Mouse (Mus musculus) thymus, adult 2 months (tissue): Measurements from ENCODE around the gene Akt3.

Source experiments
- CTCF ChIP-seq: fragments of 200-500 bp; IDR thresholded peaks from 2 replicates; pipeline ENCODE4 v1.5.1; 2012; ENCODE audit warnings: mild to moderate bottlenecking, control low read depth, low read length, moderate library complexity, borderline replicate concordance; ENCODE audit not compliant: control insufficient read depth, poor library complexity, insufficient read depth; ENCODE audit errors: extremely low read depth
- POLR2A ChIP-seq: fragments of 200-500 bp; IDR thresholded peaks from 2 replicates; pipeline ENCODE4 v1.6.1; 2012; ENCODE audit warnings: mild to moderate bottlenecking, low read length, control low read depth, moderate library complexity; ENCODE audit not compliant: control insufficient read depth, poor library complexity, insufficient read depth; ENCODE audit errors: extremely low read depth

DNA sequence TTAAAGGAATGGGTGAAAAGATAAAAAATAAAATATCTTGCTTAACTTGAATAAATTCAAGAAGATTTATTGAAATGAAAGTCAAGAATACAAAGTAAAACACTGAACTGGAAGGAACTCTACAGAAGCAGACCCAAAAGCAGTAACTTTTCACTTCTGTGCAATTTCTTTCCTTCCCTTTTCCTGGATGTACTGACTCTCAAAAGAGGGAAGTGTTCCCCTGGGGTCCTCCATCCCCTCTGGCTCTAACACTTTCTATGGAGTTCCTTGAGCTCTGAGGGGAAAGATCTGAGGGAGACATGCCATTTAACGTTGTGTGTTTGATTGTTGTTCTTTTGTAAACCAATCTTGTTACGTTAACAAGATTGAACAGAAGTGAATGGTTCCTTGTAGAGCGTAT lies 66.4 kb downstream of the Akt3 start:
- TF ChIP-seq CTCF = no peak
- TF ChIP-seq POLR2A = no peak
